11 mouse cellular contexts compared by ENCODE assay signal in genomic region chr16:44481599-44482593, GRCm38 (mm10).
DNase-seq lines count a peak whose midpoint lies in the region; ATAC-seq and TF ChIP-seq lines count a peak whose summit lies in the region.
"Had no signal": no experiment of that assay in that cellular context is flagged by ENCODE, and none has a peak within 500 bp of the region (broad histone marks: within the 10 kb centered on the region; RNA-seq: fewer than 3 reads in every experiment).

No protein-coding gene starts in this region.

- H3K4me2 ChIP-seq in kidney, embryonic 15.5 days = no peak overlapping the region

- WGBS in cerebellum, adult 2 months = 48% methylated on average over 28 of the region's 28 CpGs
- 46% methylated on average over 28 of the region's 28 CpGs for WGBS in kidney, embryonic 15.5 days

- H3K36me3 ChIP-seq in kidney, embryonic 15.5 days = peaks cover 22% of the 10 kb centered on the region
- no peaks in the 10 kb centered on the region for H3K36me3 ChIP-seq in testis, adult 2 months (ENCODE audit: control insufficient read depth, insufficient read depth, low read length)
- H3K36me3 ChIP-seq: G1E had no signal

- H3K4me1 ChIP-seq in cerebellum, adult 2 months (ENCODE audit: control insufficient read depth, insufficient read depth, low read length) = peaks cover 8% of the 10 kb centered on the region; the same call in 1 of the 2 replicates
- peaks cover 29% of the 10 kb centered on the region for H3K4me1 ChIP-seq in kidney, embryonic 15.5 days
- peaks cover under 1% of the 10 kb centered on the region; the same call in 1 of the 2 replicates for H3K4me1 ChIP-seq in testis, adult 2 months (ENCODE audit: control insufficient read depth, insufficient read depth, low read length)

- ATAC-seq in kidney, embryonic 15.5 days (replicated peaks; ENCODE audit: low FRiP score) = no peak

- peak in 1 of 2 experiments; percentile 18 for DNase-seq in cerebellum, adult 2 months
- no peak for DNase-seq in cerebellum, adult 11 months
- no peak for DNase-seq in kidney, postnatal 4 days
- no peak for DNase-seq in testis, postnatal 10 days (ENCODE audit: low spot score)
- no peak for DNase-seq in spleen, postnatal 10 days (ENCODE audit: low spot score in 2 of 2)
- DNase-seq in urinary bladder, postnatal 25 days (ENCODE audit: low spot score) = no peak
- DNase-seq: adrenal gland, postnatal 10 days; kidney, postnatal 36 days had no signal

- H3K9ac ChIP-seq in kidney, embryonic 15.5 days = no peak overlapping the region

- TF ChIP-seq CTCF in cerebellum, adult 2 months (IDR thresholded peaks at IDR 0.05; ENCODE audit: borderline replicate concordance, insufficient read depth, low read depth, low read length) = no peak
- TF ChIP-seq CTCF in testis, adult 2 months (IDR thresholded peaks at IDR 0.05; ENCODE audit: control insufficient read depth, insufficient read depth, insufficient replicate concordance, low read depth, low read length) = no peak

- TF ChIP-seq POLR2A in cerebellum, adult 2 months (IDR thresholded peaks at IDR 0.05; ENCODE audit: borderline replicate concordance, insufficient read depth, low read length) = no peak
- TF ChIP-seq POLR2A in testis, adult 2 months (IDR thresholded peaks at IDR 0.05; ENCODE audit: control insufficient read depth, low read depth, low read length) = no peak

- no peak overlapping the region for H3K4me3 ChIP-seq in cerebellum, adult 2 months (replicated peaks; ENCODE audit: insufficient read depth, low read depth, low read length)
- no peak overlapping the region for H3K4me3 ChIP-seq in kidney, embryonic 15.5 days (replicated peaks)
- no peak overlapping the region for H3K4me3 ChIP-seq in testis, adult 2 months (ENCODE audit: control insufficient read depth, low read depth, low read length)

- H3K27ac ChIP-seq in cerebellum, adult 2 months (ENCODE audit: insufficient read depth, low read length) = peak overlapping the region; percentile 34; the same call in 1 of the 2 replicates
- H3K27ac ChIP-seq in kidney, embryonic 15.5 days = peak overlapping the region; percentile 42; the same call in 1 of the 2 replicates
- peak overlapping the region; percentile 43 for H3K27ac ChIP-seq in testis, adult 2 months (ENCODE audit: control insufficient read depth, insufficient read depth, low read depth, low read length)

- no peaks in the 10 kb centered on the region for H3K27me3 ChIP-seq in cerebellum, adult 2 months (ENCODE audit: control insufficient read depth, insufficient read depth, low read length)
- no peaks in the 10 kb centered on the region for H3K27me3 ChIP-seq in kidney, embryonic 15.5 days
- no peaks in the 10 kb centered on the region for H3K27me3 ChIP-seq in testis, adult 2 months (ENCODE audit: control insufficient read depth, insufficient read depth, low read length)

- no peaks in the 10 kb centered on the region for H3K9me3 ChIP-seq in kidney, embryonic 15.5 days (replicated peaks)
- H3K9me3 ChIP-seq: G1E had no signal
